Mouse (Mus musculus): ENCODE measurements around the gene Rimbp3. TPM values are rescaled to one million over a fixed set of nuclear protein-coding genes. Genes with fewer than 3 reads are reported as not detected.
"Not testable (repeated sequence)": the region's sequence is repeated elsewhere in the genome, so short reads cannot be mapped to it uniquely, and the experiment has no call there.

Gene Rimbp3
- total RNA-seq, 2 experiments from 2014 or later, result 0.06 TPM; not detected in 1

DNA sequence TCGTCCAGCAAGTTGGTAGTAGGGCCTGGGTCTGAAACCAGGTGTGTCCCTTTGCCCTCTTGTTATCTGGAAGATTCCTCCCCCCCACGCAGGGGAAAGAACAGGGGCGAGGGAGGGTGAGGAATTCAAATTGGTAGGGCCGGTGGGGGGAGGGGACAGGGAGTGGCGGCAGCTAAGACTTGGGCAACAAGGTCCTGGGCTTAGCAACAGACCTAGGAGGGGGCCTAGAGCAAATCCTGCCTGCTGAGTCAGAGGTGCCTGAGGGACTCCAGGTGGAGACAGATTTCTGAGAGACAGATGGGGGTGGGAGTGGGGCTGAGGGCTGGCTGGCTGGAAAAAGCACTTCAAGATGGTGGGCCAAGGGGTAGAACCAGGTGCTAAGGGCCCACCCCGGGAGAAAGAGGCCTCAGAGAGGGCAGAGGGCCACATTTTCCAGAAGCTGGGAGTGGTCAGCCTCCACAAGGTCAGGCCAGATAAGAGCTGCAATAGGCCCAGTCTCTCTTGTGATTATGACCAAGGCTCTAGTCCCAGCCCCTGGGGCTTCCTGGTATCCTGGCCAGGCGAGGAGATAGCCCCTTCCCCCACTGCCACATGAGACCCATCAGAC, 11.8 kb downstream of the Rimbp3 start:
- no peak for DNase-seq

DNA sequence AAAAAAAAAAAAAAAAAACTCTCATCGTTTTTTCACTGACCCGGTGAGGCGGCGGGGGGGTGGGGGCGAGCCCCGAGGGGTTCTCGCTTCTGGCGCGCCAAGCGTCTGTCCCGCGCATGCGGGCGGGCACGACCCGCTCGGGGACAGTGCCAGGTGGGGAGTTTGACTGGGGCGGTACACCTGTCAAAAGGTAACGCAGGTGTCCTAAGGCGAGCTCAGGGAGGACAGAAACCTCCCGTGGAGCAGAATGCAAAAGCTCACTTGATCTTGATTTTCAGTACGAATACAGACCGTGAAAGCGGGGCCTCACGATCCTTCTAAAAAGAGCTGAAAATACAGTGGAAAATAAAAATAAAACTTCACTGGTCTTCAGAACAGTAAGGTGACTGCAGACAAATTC, 13.8 kb downstream of the Rimbp3 start:
- DNase-seq, result peak; percentile 100

- DNase-seq, result no peak
These were observed 17.2 kb downstream of the Rimbp3 start for GRCm38 (mm10) chr16:17225584-17225983.

- DNase-seq, result no peak
These were observed 18.1 kb downstream of the Rimbp3 start for GRCm38 (mm10) chr16:17226496-17226895.

GRCm38 (mm10) chr16:17231523-17231922, 23.1 kb downstream of the Rimbp3 start:
- DNase-seq, result not testable (repeated sequence)

- peak; percentile 97 for DNase-seq
These were observed 24.6 kb downstream of the Rimbp3 start, which contains the start of gene Hic2 for GRCm38 (mm10) chr16:17232794-17233701. TSS of gene Hic2 (plus strand) at chr16:17233572.

- peak; percentile 53 for DNase-seq
These were observed 25.5 kb downstream of the Rimbp3 start for GRCm38 (mm10) chr16:17233702-17234498.

DNA sequence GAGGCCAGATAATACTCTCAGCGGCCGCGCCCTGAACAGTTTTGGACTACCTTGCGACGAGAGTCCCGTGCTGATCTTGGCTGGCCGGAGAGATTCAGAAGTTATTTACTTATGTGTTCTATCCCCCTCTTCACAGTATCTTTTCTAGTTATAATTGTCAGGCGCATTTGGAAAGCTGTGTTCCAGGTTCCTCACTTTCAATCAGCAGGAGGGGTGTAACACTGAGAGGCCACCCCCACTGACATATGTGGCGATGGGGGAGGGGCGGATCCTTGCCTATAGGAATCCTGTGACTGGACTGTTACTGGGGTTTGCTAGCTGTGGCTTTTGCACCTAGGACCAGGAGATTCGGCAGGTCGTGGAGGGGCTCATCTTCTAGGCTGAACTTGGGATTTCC, 26.1 kb downstream of the Rimbp3 start:
- DNase-seq, result peak; percentile 35

DNA sequence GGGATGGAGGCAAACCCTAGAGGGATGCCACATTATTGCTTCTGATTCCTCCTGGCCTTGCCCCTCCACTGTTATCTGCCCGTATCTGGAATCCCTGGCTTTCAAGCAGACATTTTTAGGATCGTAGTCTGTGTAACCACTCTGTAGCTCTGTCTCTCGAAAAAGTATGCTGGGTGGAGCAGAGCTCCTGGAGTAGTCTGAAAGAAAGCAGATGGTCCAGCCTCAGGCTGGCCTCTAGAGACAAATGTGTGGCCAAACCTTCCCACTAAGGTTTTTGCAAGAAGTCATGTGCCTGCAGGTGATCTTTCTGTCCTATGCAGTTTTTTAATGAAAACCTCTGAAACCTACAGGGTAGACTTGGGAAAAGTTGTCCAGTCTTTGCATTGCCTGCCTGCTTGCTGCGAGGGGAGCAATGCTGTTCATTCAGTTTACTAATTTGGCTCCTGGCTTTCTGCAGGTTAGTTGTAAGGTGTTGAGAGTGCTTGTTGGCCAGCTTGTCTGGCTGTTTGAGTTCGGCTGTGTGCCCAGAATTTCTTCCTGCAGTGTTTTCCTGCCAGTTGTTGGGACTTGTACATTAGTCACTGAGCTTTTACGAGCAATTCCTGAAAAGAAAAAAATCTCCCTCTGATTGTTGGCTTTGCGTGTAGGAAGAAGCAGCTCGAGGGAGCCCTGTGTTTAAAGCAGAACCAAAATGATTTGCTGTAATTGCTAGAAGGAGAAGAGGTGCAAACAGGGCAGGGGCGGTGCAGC, 26.7 kb downstream of the Rimbp3 start:
- DNase-seq, result peak; percentile 68

GRCm38 (mm10) chr16:17237634-17238033, 29.2 kb downstream of the Rimbp3 start:
- no peak for DNase-seq

DNA sequence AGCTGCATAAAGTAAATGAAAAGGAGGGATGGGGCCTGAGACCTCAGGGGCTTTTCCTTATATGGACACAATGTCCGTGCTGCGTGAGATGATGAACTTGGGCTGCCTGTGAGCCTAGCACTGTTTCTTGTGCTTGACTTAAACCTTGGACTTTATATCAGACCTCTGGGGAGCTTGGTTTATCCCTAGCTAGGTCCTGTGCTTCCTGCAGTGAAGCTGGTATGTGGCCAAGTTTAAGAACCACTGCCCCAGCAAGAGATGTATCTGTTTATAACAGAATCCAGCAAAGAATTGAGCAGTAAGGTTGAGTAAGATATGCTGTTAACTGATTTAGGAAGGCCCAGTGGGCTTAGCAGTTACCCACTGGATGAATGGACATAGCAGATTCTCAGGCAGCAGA, 31.0 kb downstream of the Rimbp3 start:
- DNase-seq, result no peak

DNA sequence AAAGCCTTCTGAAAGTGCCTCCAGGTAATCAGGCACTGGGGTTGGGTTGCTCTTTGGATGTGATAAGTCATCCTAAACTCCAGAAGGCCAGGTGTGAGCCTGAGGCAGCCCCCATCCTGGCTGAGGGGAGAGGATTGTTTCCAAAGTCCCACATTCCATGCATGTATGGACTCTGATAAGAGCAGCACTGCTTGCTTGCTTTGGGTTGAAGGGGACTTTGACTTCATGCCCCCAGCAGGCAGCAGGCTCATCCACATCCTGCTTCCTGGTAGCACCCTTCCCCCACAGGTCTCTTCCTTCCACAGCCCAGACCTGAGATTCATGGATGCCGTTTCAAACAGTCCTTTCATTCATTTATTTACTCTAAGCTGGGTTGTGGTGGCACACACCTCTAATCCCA, 35.3 kb downstream of the Rimbp3 start:
- DNase-seq, result no peak

DNA sequence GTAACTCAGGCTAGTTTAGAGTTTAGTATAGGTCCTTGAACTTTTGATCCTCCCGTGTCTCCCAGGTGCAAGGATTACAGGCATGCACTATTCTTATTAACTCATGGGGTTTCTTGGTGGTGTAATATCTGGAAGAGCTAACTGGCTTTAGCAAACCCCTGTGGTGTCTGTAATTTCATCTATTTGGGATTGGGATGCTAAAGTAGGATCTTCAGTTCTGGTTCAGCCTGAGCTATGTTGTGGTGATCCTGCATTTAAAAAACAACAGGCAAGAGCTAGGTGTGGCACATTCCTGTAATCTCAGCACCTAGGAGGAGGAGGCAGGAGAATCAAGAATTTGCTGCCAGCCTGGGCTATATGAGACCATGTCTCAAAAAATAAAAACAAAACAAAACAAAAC, 36.6 kb downstream of the Rimbp3 start:
- DNase-seq, result no peak

DNA sequence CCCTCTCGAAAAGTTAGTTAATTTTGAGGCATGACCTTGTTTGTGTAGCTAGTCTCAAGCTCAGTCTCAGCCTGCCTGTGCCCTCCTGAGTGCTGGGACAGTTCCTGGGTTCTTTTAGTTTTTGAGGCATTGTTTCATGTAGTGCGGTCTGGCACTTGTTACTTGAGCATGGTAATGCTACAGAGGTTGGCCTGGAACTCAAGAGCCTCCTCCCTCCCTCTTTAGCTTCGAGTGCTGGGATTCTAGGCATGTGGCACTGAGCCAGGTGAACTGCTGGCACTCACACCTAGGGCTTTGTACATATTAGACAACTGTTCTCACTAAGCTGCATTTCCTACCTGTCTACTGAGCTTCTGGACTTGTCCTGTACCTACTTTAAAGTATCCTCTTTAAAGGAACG, 39.3 kb downstream of the Rimbp3 start:
- peak; percentile 62 for DNase-seq

GRCm38 (mm10) chr16:17249135-17249534, 40.7 kb downstream of the Rimbp3 start:
- DNase-seq, result peak; percentile 56

DNA sequence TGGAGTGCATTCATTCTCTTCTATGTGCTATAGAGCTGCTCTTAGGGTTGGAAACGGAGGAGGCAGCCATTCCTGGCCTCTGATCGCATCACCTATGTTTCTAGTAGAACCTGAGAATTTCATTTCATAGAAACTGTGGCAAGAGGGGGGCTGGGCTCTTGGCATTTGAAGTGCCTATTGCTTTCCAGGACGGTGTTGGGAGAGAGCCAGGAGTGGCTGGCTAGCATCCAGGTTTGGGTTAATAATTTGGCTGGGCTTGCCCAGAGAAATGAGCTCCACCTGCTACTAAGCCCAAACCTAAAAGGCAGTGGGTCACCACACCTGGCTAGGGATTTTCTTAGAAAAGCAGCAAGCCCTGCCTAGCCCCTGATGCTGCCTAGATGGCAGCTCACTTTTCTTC, 43.1 kb downstream of the Rimbp3 start:
- peak; percentile 92 for DNase-seq

DNA sequence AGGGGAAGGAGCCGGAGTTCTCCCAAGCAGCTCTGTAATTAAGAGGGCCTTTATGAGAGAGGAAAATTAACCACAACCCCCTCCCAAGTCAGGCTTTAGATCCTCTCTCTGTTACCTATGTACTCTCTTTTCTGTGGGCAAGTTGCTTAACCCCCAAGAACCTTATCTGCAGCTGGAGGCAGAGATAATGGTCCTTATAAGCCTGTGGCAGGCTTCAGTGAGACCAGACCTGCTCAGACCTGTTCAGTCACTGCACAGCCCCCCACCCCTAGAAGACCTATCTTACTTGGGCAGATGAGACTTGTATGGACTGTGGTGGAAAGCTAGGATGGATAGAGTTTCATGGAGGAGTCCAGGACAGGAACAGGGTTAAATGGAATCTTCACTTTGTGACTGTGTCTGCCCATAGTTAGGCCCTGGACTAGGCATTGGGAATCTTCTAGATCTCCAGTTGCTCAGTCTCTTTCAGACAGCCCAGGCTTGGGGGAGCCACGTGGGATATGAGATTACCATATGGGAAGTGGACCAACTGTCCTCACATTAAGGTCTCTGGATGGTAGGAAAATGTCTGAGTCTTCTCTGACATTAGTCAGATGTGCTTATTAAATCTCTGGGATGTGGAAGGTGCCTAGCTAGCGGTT, 43.8 kb downstream of the Rimbp3 start:
- no peak for DNase-seq

GRCm38 (mm10) chr16:17252841-17253240, 44.4 kb downstream of the Rimbp3 start:
- DNase-seq, result no peak

- DNase-seq, result peak; percentile 24
These were observed 45.7 kb downstream of the Rimbp3 start for GRCm38 (mm10) chr16:17254005-17254597.

GRCm38 (mm10) chr16:17255270-17255669, 46.9 kb downstream of the Rimbp3 start:
- DNase-seq, result no peak

GRCm38 (mm10) chr16:17257359-17257821, 49.0 kb downstream of the Rimbp3 start:
- DNase-seq, result peak; percentile 56
